Mouse (Mus musculus) neural tube, postnatal 0 days (tissue): Measurements from ENCODE around the gene Lurap1. TPM values are rescaled to one million over a fixed set of nuclear protein-coding genes. Genes with fewer than 3 reads are reported as not detected.

Source experiments
- polyA plus RNA-seq: library from polyadenylated mRNA; unstranded; fragments of >200 nt; fragmentation: Nextera tagmentation; extraction: Ambion mirVana; gene quantifications from 2 replicates; pipeline ENCODE4 v1.2.1, GENCODE M21; 2015

Lurap1 gene
- 5.2 and 6.1 TPM in 2 replicates for polyA plus RNA-seq

GRCm38 (mm10) chr4:116151238-116151637, at the start of gene Lurap1:
Gene Lurap1 (minus strand): TSS chr4:116151338.

GRCm38 (mm10) chr4:116173072-116173471, 21.9 kb upstream of the Lurap1 start, which contains the start of the genes 1700042G07Rik and Gm49337:
Gene 1700042G07Rik (plus strand): TSS chr4:116173372.
Gene Gm49337 (plus strand): TSS chr4:116173384.

GRCm38 (mm10) chr4:116167404-116167803, 16.3 kb upstream of the Lurap1 start, which contains the start of gene Tspan1:
Gene Tspan1 (minus strand): TSS chr4:116167601.

DNA sequence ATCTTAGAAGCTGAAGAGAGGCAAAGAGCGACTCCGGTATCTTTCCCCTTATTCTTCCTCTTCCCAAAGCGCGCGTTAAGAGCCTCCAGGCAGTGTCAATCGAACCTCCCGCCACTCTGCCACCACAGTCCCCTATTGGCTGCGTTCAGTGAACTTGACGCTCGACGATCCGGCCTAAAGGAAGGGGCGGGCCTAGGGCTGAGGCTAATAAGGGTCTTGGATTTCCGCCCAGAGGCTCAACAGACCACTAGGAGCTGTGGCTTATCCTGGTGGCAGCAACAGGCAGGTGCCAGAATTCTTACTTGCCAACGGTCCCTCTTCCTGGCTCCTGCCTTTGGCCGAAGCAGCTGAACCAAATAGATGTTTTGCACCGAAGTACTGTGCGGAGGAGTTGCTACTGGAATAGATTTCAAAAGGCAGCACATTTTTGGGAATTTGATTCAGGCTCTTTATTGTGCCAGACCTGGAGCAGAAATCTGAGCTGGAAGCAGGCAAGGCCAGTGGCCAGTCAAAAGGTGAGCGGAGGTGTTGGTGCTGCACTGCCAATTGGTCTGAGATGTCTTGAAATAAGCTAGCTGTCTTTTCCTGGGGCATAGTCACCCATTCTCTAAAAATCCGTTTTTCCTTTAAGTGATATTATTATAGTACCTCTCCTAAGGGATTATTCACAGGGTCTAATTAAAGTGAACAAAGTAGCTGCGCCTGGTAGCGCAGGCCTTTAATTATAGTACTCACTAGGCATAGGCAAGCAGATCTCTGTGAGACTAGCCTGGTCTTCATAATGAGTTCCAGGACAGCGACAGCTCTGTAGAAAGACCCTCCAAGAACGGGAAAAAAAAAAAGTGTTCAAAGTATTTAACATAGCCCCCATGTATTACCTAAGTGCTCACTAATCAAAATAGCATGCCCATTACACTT, 27.3 kb downstream of the Lurap1 start, which contains the start of the genes Rad54l and Pomgnt1:
TSS of gene Rad54l (minus strand) at position 89 of the 918 bp plus-strand sequence.
TSS of gene Pomgnt1 (plus strand) at position 239 of the 918 bp plus-strand sequence.

Other genes starting within 250 kb of the Lurap1 start
- gene Dmbx1, start 211.4 kb downstream of the Lurap1 start, polyA plus RNA-seq: 0.65 and 0.90 TPM in 2 replicates
- 20.8 and 23.0 TPM in 2 replicates for gene Faah, start 133.4 kb downstream of the Lurap1 start, polyA plus RNA-seq
- gene Nsun4, start 97.5 kb downstream of the Lurap1 start, polyA plus RNA-seq: 10.6 TPM in 2 replicates
- 626 and 669 TPM in 2 replicates for gene Uqcrh, start 76.3 kb downstream of the Lurap1 start, polyA plus RNA-seq
- 59.8 and 62.6 TPM in 2 replicates for gene Lrrc41, start 76.1 kb downstream of the Lurap1 start, polyA plus RNA-seq
- gene Rad54l, start 27.6 kb downstream of the Lurap1 start, polyA plus RNA-seq: 3.0 and 3.4 TPM in 2 replicates
- gene Pomgnt1, start 27.5 kb downstream of the Lurap1 start, polyA plus RNA-seq: 63.2 and 71.4 TPM in 2 replicates
- gene Tspan1, start 16.3 kb upstream of the Lurap1 start, polyA plus RNA-seq: 0.43 TPM in 1 of 2 replicates, not detected in the other
- not detected in 2 replicates for gene 1700042G07Rik, start 22.0 kb upstream of the Lurap1 start, polyA plus RNA-seq
- gene Gm49337, start 22.0 kb upstream of the Lurap1 start, polyA plus RNA-seq: not detected in 2 replicates
- 27.4 and 29.7 TPM in 2 replicates for gene Pik3r3, start 70.3 kb upstream of the Lurap1 start, polyA plus RNA-seq